Mouse (Mus musculus) gastrocnemius, adult 8-10 months (tissue): Measurements from ENCODE around the gene Sost. TPM values are rescaled to one million over a fixed set of nuclear protein-coding genes. Genes with fewer than 3 reads are reported as not detected.

Source experiments
- DNase-seq, 2 experiments: peaks; one replicate each; pipeline ENCODE4 v3.0.0; 2022; ENCODE audit warnings: low spot score in 2 of 2
- total RNA-seq, 4 experiments: library from RNA; stranded (reverse); gene quantifications; 2 replicates each; pipeline ENCODE4 v1.2.4; 2022

Gene Sost
- total RNA-seq, 4 experiments from 2014 or later: not detected

GRCm38 (mm10) chr11:101950021-101950420 is 16.8 kb downstream of the Sost start:
- no peak for DNase-seq

DNA sequence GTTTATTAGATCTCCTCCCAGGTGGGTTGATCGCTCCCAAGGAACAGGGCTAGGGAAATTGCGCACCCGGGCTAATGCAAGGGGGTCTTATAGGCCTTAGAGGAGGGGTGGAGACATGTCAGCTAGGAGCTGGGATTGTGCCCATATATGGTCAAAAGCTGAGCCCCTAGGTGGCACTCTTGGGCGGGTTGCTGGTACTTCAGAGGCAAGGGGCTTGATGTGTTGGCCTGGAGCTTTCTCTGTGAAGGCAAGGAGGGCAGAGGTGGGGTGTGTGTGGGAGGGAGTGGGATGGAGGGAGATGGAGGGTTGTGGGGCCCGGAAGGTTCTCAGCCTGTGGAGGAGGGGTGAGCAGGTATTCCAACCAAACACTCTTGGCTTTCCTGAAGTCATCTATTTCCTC is 20.3 kb downstream of the Sost start:
- DNase-seq: no peak

DNA sequence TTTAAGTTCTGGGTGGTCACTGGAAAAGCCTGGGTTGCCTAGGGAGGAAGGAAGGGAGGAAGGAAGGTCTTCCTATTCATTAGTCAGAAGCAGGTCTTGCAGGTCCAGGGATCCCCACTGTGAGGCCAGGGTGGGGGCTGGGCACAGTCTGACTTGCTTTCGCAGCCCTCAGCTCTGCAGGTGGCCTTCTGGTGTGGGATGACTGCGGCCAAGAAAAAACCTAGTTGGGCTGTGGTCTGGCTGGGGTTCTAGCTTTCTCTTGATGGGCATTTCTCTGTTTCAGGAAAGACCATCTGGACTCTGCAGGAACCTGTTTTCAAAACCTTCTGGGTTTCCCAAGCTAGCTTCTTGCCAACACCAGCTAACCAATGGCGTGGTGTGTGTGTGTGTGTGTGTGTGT is 23.8 kb downstream of the Sost start:
- DNase-seq: no peak

DNA sequence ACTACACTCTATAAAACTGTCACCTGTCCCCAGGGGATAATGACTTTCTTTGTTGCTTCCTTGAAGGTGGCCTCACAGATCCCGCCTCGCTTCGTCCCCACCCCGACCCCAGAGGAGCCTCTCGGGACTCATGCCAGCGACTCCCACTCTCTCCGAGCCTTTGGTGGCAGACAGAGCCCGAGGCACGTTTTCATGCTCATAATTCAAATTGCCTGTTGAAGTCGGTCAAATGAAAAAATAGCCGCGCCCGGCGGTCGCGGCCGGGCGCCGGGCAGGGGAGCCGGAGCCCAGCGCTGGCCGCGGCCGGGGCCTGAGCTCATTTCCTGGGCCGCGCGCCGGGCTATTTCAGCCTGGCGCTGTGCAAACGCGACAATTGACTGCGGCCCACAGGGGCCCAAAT is 29.7 kb downstream of the Sost start:
- DNase-seq: no peak

- no peak for DNase-seq
Observed at GRCm38 (mm10) chr11:101936421-101936820, 30.4 kb downstream of the Sost start.

DNA sequence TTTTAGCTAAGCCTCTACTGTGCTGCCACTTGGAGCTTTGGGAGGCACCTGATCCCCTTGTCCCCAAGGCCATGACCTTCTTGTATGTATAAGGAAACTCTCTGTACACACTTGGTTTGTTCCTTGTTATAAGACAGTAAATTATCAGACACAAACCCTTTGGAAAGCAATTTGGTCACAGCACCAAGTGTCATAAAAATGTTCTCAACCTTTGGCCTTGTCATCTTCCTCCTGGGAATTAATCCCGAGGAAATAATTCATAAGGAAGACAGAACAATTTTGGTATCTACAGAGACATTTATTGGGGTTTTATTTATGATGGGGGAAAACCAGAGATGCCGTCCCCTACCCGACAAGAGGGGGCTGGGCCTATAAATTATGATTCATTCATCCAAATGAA is 31.1 kb downstream of the Sost start:
- DNase-seq: no peak

DNA sequence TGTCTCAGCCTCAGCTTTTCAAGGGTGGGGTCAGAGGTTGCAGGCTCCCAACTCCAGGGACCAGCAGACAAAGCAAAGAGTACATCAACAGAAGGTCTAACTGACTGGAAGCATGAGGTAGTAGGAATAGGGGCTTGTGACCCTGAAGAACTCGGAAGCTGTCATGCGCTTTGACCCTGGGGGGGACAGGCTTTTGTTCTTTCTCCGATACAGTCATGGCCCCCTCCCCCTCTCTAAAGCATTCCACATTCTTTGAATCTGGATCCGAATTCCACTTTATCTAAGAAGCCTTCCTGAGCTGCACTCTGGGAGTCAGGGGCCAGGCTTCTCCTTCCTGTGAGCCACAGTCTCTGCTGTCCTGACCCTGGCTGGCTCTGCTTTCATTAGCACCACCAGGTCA is 34.8 kb downstream of the Sost start:
- DNase-seq: no peak

DNA sequence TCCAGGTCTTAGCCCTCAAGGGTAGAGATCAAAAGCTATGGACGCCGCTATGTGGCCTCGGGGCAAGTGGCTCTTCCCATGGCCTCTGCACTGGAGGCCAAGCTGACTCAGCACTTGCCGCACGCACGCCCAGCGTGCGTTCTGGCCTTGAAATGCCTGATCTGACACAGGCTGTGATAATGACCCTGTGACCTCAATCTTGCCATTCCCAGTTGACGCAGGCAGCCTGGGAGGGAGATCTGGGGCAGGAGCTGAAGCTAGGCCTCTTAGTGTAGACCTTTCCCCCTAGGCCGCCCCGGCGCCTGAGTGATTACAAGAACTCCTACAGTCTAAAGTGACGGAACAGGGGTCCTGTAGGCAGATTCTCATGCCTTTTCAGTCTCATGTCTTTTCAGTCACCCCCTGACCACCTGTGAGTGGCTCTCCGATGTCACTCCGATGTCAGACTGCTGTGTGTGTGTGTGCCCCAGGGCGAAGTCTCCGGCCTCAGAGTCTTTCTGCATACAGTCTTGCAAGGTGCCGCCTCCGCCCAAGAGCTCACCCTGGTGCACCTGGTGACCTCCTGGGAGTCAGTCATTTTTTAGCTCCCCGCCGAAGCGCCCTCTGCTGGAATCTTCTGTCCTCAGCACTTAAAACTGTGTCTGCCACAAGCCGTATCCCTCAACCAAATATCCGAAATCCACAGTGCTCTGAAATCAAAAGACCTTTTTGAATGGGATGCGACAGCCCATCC is 38.6 kb downstream of the Sost start:
- DNase-seq: no peak

- DNase-seq: no peak
Observed at GRCm38 (mm10) chr11:101926951-101927589, 39.7 kb downstream of the Sost start.

- no peak for DNase-seq
Observed at GRCm38 (mm10) chr11:101925636-101926035, 41.2 kb downstream of the Sost start.

- DNase-seq: no peak
Observed at GRCm38 (mm10) chr11:101924441-101924976, 42.3 kb downstream of the Sost start.

GRCm38 (mm10) chr11:101923988-101924387 is 42.8 kb downstream of the Sost start:
- no peak for DNase-seq

DNA sequence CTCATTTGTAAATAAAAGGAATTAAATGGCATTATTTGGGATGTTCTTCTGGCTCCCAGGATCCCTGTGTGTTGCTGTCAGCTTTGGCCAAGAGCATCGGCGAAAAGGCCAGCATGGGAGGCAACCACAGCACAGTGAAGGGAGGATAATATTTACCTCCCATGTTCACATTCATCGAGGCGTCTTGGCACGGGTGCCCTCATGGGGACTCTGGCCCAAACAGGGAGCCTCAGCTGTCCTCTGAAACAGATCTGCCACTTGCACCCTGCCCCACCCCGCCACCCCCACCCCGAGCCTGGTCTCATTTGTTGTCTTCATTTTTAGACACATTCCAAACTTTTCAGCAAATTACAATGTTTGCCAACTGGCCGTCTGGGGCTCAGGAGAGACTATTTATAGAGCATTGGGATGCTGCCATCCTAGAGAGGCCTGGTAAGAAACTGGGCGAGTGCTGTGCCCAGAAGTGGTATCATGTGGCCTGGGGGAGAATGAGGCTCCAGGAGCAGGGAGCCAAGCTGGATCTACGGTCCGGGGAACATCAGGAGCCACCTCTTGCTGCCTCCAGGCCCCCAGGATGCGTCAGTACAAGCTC is 45.4 kb downstream of the Sost start:
- DNase-seq: peak in 1 of 2 experiments; percentile 50

GRCm38 (mm10) chr11:101919660-101920059 is 47.2 kb downstream of the Sost start:
- peak; percentile 66 to 77 for DNase-seq

DNA sequence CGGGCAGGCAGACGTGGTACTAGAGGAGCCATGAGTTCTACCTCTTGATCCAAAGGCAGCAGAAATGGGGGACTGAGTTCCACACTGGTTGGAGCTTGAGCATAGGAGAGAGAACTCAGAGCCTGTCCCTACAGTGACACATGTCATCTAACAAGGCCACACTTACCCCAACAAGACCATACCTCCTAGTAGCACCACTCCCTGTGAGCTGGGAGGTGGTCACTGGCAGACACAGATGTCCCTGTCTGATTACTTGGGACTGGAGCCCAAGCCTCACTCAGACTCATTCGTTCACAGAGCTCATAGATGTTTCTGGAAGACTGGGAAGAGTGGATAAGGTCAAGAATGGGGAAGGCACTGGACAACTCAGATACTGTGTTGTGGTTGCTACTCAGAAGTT is 48.2 kb downstream of the Sost start:
- DNase-seq: no peak

DNA sequence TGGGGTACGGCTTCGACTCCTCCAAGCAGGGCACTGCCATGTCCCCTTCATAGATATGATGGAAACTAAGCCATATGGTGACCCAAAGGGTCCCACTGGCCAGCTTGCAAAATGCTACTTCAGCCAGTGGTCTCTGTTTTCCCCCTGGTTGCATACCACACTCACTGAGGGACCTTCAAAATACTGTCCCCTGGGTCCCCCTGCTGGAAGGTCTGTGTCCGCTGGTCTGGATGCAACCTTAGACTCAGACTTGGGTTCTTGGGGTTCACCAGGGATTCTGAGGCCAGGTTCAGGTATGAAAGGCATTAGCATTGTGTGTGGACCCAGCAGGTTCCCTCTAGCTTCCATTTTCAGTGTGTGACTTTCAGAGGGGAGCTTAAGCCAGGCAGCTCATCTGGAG is 50.0 kb downstream of the Sost start:
- no peak for DNase-seq

- DNase-seq: no peak
Observed at GRCm38 (mm10) chr11:101913591-101913990, 53.2 kb downstream of the Sost start.

Other genes starting within 250 kb of the Sost start
- gene Dhx8, start 234.1 kb downstream of the Sost start, total RNA-seq: 10 to 100 TPM; 12.3 to 15.0 (median 13.6) TPM
- gene Etv4, start 181.6 kb downstream of the Sost start, total RNA-seq: 1 to 10 TPM; 1.1 to 1.9 (median 1.5) TPM
- 1 to 10 TPM; 1.1 to 2.4 (median 1.8) TPM for gene Meox1, start 72.6 kb downstream of the Sost start, total RNA-seq
- not detected for gene Cfap97d1, start 17.3 kb upstream of the Sost start, total RNA-seq
- gene Dusp3, start 20.0 kb upstream of the Sost start, total RNA-seq: 100 to 1,000 TPM; 134 to 209 (median 172) TPM
- gene Mpp3, start 61.4 kb upstream of the Sost start, total RNA-seq: 10 to 100 TPM; 12.9 to 17.9 (median 15.7) TPM
- gene Cd300lg, start 74.5 kb upstream of the Sost start, total RNA-seq: 10 to 100 TPM; 12.9 to 17.6 (median 15.0) TPM
- 1 to 10 TPM in 1 of 4 experiments, under 1 TPM in 3; 0.27 to 1.1 (median 0.57) TPM for gene Mpp2, start 121.5 kb upstream of the Sost start, total RNA-seq
- not detected for gene Ppy, start 134.3 kb upstream of the Sost start, total RNA-seq
- not detected for gene Pyy, start 140.8 kb upstream of the Sost start, total RNA-seq
- gene Nags, start 178.5 kb upstream of the Sost start, total RNA-seq: not detected
- 10 to 100 TPM in 2 of 4 experiments, 1 to 10 TPM in 2; 8.9 to 10.5 (median 9.9) TPM for gene Tmem101, start 189.4 kb upstream of the Sost start, total RNA-seq
- gene Lsm12, start 218.3 kb upstream of the Sost start, total RNA-seq: 100 to 1,000 TPM; 108 to 127 (median 111) TPM
- 10 to 100 TPM; 61.5 to 73.2 (median 63.8) TPM for gene G6pc3, start 222.6 kb upstream of the Sost start, total RNA-seq